Mouse (Mus musculus): ENCODE measurements around the gene Mypop. TPM values are rescaled to one million over a fixed set of nuclear protein-coding genes. Genes with fewer than 3 reads are reported as not detected.

Mypop gene
- 33.4 TPM for polyA plus RNA-seq (2015; fragmentation: Illumina TruSeq; extraction: RNeasy Lipid Tissue Mini Kit (QIAGEN cat#74804); ENCODE audit: low read depth, low replicate concordance)

DNA sequence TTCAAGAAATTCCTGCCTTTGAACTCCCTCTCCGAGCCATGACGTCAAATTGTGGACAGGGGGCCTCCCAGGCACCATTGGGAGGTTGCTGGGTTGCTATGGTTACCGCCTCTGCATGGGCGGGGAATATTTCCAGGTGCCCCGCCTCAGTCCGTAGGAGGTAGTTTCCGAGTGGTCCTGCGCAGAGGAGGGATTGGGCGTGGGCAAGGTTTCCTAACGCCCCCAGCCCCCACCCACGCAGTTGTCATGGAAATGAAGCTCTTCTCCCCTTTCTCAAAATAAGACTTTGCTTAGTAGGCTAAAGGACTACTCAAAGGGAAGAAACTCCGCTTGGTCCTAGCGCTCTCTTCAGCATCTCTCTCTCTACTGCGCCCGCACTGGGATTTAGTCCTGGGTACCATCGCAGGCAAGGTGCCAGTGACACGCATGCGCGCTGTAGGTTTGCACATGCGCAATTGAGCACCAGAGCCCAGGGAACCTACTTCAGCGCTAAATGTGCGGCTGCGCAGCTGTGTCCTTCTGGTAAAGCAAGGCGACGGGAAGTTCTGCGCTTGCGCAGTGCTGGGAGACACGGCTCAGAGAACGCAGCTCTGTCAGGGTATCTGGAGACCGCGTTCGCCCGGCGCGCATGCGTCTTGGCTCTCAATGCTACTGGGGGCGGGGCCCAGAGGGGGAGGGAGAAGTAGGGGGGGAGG lies at the start of gene Mypop:
Gene Mypop, plus strand, starts transcription at position 645 of the 695 bp plus-strand sequence.

DNA sequence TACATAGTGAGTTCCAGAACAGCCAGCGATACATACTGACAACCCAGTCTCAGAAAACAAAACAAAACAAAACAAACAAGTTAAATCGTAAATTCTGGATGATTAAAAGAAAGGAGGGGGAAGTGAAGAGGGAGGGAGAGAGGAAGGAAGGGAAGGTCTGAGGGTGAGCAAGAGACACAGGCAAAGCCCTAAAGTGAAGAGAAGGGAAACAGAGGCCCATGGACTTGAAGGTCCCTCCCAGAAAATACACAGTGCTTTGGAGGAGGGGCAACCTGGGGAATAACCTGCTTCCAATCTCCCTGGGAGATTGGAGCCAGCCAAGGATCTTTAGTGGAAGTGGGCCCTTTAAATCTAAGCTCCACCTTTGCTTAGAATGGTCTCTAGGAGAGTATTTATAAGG lies 3.9 kb upstream of the Mypop start, which contains the start of gene Nanos2:
Gene Nanos2, plus strand, starts transcription at position 301 of the 400 bp plus-strand sequence.

DNA sequence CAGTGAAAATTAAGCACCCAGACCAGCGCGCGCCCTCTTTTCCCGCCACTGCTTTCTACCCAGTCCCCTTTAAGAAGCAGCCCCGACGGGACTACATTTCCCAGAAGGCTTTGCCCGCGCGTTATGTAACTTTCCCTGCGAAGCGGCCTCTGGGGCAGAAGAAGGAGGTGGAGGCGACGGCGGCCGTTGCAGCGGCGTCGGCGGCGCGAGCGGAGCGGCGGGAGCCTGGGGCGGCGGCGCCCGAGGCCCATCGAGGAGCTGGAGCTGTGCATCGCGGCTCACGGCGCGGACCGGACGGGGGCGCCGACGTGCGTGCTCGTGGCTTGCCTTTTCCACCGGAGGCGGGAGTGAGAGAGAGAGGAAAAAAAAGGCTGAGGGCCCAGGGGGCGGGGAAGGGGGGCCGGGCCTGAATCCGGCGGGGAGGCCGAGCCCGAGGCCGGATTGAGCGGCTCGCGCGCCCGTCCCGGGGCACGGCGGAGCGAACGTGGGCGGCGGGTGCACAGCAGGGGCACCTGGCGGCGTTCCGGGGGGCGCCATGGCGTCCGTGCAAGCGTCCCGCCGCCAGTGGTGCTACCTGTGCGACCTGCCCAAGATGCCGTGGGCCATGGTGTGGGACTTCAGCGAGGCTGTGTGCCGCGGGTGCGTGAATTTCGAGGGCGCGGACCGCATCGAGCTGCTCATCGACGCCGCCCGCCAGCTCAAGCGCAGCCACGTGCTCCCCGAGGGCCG lies 13.0 kb downstream of the Mypop start, which contains the start of gene Irf2bp1:
Gene Irf2bp1, plus strand, starts transcription at position 143 of the 729 bp plus-strand sequence.

DNA sequence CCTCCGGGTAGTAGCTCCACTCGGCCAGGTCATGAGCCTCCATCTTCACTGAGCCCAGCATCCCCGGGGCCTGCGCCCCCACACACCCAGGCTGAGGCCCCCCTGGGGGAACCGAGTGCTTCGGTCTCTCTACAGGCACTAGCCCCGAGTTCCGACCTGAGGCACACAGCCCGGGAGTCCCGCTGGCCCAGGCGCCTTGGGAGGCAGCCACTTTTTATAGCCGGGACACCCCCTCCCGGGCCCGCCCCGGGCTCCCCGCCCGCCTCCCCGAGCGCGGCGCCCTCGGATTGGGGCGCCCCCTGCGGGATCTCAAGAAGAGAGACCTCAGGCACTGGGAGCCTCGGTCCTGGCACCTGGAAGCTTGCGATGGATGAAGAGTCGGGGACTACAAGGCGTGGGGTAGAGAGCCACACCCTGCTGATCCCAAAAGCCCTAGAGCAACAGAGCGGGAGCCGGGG lies 32.3 kb downstream of the Mypop start, which contains the start of gene Foxa3:
Gene Foxa3, minus strand, starts transcription at position 182 of the 458 bp plus-strand sequence.

DNA sequence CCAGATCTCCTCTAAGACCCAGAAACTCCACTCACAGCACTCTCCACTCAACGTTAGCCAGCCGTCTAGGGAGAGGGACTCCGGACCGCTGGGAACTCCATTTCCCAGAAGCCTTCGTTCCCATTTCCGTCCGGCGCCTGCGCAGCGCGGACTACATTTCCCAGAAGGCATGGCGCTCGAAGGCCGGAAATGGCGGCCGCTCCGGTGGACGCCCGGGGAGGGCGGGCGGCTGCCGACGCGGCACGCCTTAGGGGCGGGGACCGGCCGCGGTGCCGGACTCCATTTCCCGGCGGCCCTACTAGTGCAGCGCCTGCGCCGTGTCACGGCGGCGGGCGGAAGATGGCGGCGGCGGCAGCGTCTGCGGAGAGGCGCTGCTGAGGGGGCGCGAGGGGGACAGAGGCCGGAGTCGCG lies 33.1 kb downstream of the Mypop start, which contains the start of gene Sympk:
Gene Sympk, plus strand, starts transcription at position 282 of the 411 bp plus-strand sequence.

Other genes starting within 250 kb of the Mypop start
- gene Psg19, start 192.7 kb upstream of the Mypop start, polyA plus RNA-seq (2015; fragmentation: Illumina TruSeq; extraction: RNeasy Lipid Tissue Mini Kit (QIAGEN cat#74804); ENCODE audit: low read depth, low replicate concordance) = not detected
- not detected for gene Psg17, start 169.6 kb upstream of the Mypop start, polyA plus RNA-seq (2015; fragmentation: Illumina TruSeq; extraction: RNeasy Lipid Tissue Mini Kit (QIAGEN cat#74804); ENCODE audit: low read depth, low replicate concordance)
- 2.0 TPM for gene Mill2, start 151.3 kb upstream of the Mypop start, polyA plus RNA-seq (2015; fragmentation: Illumina TruSeq; extraction: RNeasy Lipid Tissue Mini Kit (QIAGEN cat#74804); ENCODE audit: low read depth, low replicate concordance)
- 23.2 TPM for gene Pglyrp1, start 119.9 kb upstream of the Mypop start, polyA plus RNA-seq (2015; fragmentation: Illumina TruSeq; extraction: RNeasy Lipid Tissue Mini Kit (QIAGEN cat#74804); ENCODE audit: low read depth, low replicate concordance)
- 11.0 TPM for gene Ccdc61, start 80.8 kb upstream of the Mypop start, polyA plus RNA-seq (2015; fragmentation: Illumina TruSeq; extraction: RNeasy Lipid Tissue Mini Kit (QIAGEN cat#74804); ENCODE audit: low read depth, low replicate concordance)
- gene Nova2, start 65.4 kb upstream of the Mypop start, polyA plus RNA-seq (2015; fragmentation: Illumina TruSeq; extraction: RNeasy Lipid Tissue Mini Kit (QIAGEN cat#74804); ENCODE audit: low read depth, low replicate concordance) = 20.2 TPM
- gene Nanos2, start 3.8 kb upstream of the Mypop start, polyA plus RNA-seq (2015; fragmentation: Illumina TruSeq; extraction: RNeasy Lipid Tissue Mini Kit (QIAGEN cat#74804); ENCODE audit: low read depth, low replicate concordance) = 0.30 TPM
- gene Irf2bp1, start 12.8 kb downstream of the Mypop start, polyA plus RNA-seq (2015; fragmentation: Illumina TruSeq; extraction: RNeasy Lipid Tissue Mini Kit (QIAGEN cat#74804); ENCODE audit: low read depth, low replicate concordance) = 28.9 TPM
- gene Foxa3, start 32.3 kb downstream of the Mypop start, polyA plus RNA-seq (2015; fragmentation: Illumina TruSeq; extraction: RNeasy Lipid Tissue Mini Kit (QIAGEN cat#74804); ENCODE audit: low read depth, low replicate concordance) = not detected
- 81.7 TPM for gene Sympk, start 33.1 kb downstream of the Mypop start, polyA plus RNA-seq (2015; fragmentation: Illumina TruSeq; extraction: RNeasy Lipid Tissue Mini Kit (QIAGEN cat#74804); ENCODE audit: low read depth, low replicate concordance)
- 0.18 TPM for gene Rsph6a, start 63.4 kb downstream of the Mypop start, polyA plus RNA-seq (2015; fragmentation: Illumina TruSeq; extraction: RNeasy Lipid Tissue Mini Kit (QIAGEN cat#74804); ENCODE audit: low read depth, low replicate concordance)
- gene Dmwd, start 85.0 kb downstream of the Mypop start, polyA plus RNA-seq (2015; fragmentation: Illumina TruSeq; extraction: RNeasy Lipid Tissue Mini Kit (QIAGEN cat#74804); ENCODE audit: low read depth, low replicate concordance) = 108 TPM
- 19.0 TPM for gene Dmpk, start 92.6 kb downstream of the Mypop start, polyA plus RNA-seq (2015; fragmentation: Illumina TruSeq; extraction: RNeasy Lipid Tissue Mini Kit (QIAGEN cat#74804); ENCODE audit: low read depth, low replicate concordance)
- 1.9 TPM for gene Six5, start 103.3 kb downstream of the Mypop start, polyA plus RNA-seq (2015; fragmentation: Illumina TruSeq; extraction: RNeasy Lipid Tissue Mini Kit (QIAGEN cat#74804); ENCODE audit: low read depth, low replicate concordance)
- gene Gm4969, start 127.1 kb downstream of the Mypop start, polyA plus RNA-seq (2015; fragmentation: Illumina TruSeq; extraction: RNeasy Lipid Tissue Mini Kit (QIAGEN cat#74804); ENCODE audit: low read depth, low replicate concordance) = 0.33 TPM
- 7.9 TPM for gene Fbxo46, start 128.6 kb downstream of the Mypop start, polyA plus RNA-seq (2015; fragmentation: Illumina TruSeq; extraction: RNeasy Lipid Tissue Mini Kit (QIAGEN cat#74804); ENCODE audit: low read depth, low replicate concordance)
- 14.4 TPM for gene Qpctl, start 158.0 kb downstream of the Mypop start, polyA plus RNA-seq (2015; fragmentation: Illumina TruSeq; extraction: RNeasy Lipid Tissue Mini Kit (QIAGEN cat#74804); ENCODE audit: low read depth, low replicate concordance)
- 82.5 TPM for gene Snrpd2, start 158.5 kb downstream of the Mypop start, polyA plus RNA-seq (2015; fragmentation: Illumina TruSeq; extraction: RNeasy Lipid Tissue Mini Kit (QIAGEN cat#74804); ENCODE audit: low read depth, low replicate concordance)
- gene Gipr, start 174.9 kb downstream of the Mypop start, polyA plus RNA-seq (2015; fragmentation: Illumina TruSeq; extraction: RNeasy Lipid Tissue Mini Kit (QIAGEN cat#74804); ENCODE audit: low read depth, low replicate concordance) = 1.8 TPM
- 113 TPM for gene Eml2, start 185.2 kb downstream of the Mypop start, polyA plus RNA-seq (2015; fragmentation: Illumina TruSeq; extraction: RNeasy Lipid Tissue Mini Kit (QIAGEN cat#74804); ENCODE audit: low read depth, low replicate concordance)
- 3.4 TPM for gene Gpr4, start 221.3 kb downstream of the Mypop start, polyA plus RNA-seq (2015; fragmentation: Illumina TruSeq; extraction: RNeasy Lipid Tissue Mini Kit (QIAGEN cat#74804); ENCODE audit: low read depth, low replicate concordance)
- gene Opa3, start 237.1 kb downstream of the Mypop start, polyA plus RNA-seq (2015; fragmentation: Illumina TruSeq; extraction: RNeasy Lipid Tissue Mini Kit (QIAGEN cat#74804); ENCODE audit: low read depth, low replicate concordance) = 44.3 TPM